Mouse (Mus musculus) MEL (cell line): ENCODE data around the gene Kyat1.

Experiments
- CHD2 ChIP-seq: IDR thresholded peaks from 2 replicates; pipeline ENCODE4 v1.6.1; 2011; ENCODE audit warnings: low read length, improper control_type of control experiment
- CTCF ChIP-seq, 3 experiments: IDR thresholded peaks in 2 of 3; conservative IDR thresholded peaks in 1 of 3; 2 replicates each; pipeline ENCODE4 v1.5.1; 2011 to 2012; ENCODE audit warnings: low read length in 3 of 3, low read depth in 2 of 3, mild to moderate bottlenecking in 2 of 3, improper control_type of control experiment in 1 of 3, inconsistent platforms in 1 of 3, mixed read lengths in 1 of 3, moderate library complexity in 1 of 3; ENCODE audit not compliant: control insufficient read depth in 1 of 3, insufficient read depth in 1 of 3, poor library complexity in 1 of 3, severe bottlenecking in 1 of 3
- E2F4 ChIP-seq: IDR thresholded peaks from 2 replicates; pipeline ENCODE4 v1.6.1; 2011; ENCODE audit warnings: low read depth, low read length, improper control_type of control experiment, borderline replicate concordance
- GATA1 ChIP-seq: IDR thresholded peaks from 2 replicates; pipeline ENCODE4 v1.6.1; 2011; ENCODE audit warnings: low read depth, low read length, improper control_type of control experiment
- HCFC1 ChIP-seq: IDR thresholded peaks from 2 replicates; pipeline ENCODE4 v1.6.1; 2012; ENCODE audit warnings: low read depth, mild to moderate bottlenecking, inconsistent platforms, low read length, improper control_type of control experiment, moderate library complexity
- MAZ ChIP-seq: IDR thresholded peaks from 2 replicates; pipeline ENCODE4 v1.6.1; 2012; ENCODE audit warnings: low read depth, mild to moderate bottlenecking, inconsistent platforms, low read length, improper control_type of control experiment
- MYC ChIP-seq: IDR thresholded peaks from 2 replicates; pipeline ENCODE4 v1.6.1; 2011; ENCODE audit warnings: low read depth, mild to moderate bottlenecking, low read length, improper control_type of control experiment, moderate library complexity
- POLR2A ChIP-seq, 2 experiments: IDR thresholded peaks; 2 replicates each; pipeline ENCODE4 v1.6.1; 2011 to 2012; ENCODE audit warnings: low read length in 2 of 2, mild to moderate bottlenecking in 2 of 2, control low read depth in 1 of 2, improper control_type of control experiment in 1 of 2, low read depth in 1 of 2, moderate library complexity in 1 of 2; ENCODE audit not compliant: control insufficient read depth in 1 of 2, insufficient read depth in 1 of 2, poor library complexity in 1 of 2
- POLR2AphosphoS2 ChIP-seq: IDR thresholded peaks from 2 replicates; pipeline ENCODE4 v1.6.1; 2011; ENCODE audit warnings: low read length, improper control_type of control experiment
- POLR2AphosphoS5 ChIP-seq: IDR thresholded peaks from 2 replicates; pipeline ENCODE4 v1.6.1; 2012; ENCODE audit warnings: low read depth, borderline replicate concordance, mild to moderate bottlenecking, inconsistent platforms, low read length, moderate library complexity, mixed read lengths
- TAL1 ChIP-seq: IDR thresholded peaks from 2 replicates; pipeline ENCODE4 v1.6.1; 2012; ENCODE audit warnings: mild to moderate bottlenecking, inconsistent platforms, low read length, moderate library complexity, mixed read lengths
- USF1 ChIP-seq: IDR thresholded peaks from 2 replicates; pipeline ENCODE4 v1.6.1; 2014; ENCODE audit warnings: low read depth, mild to moderate bottlenecking, inconsistent platforms, low read length, improper control_type of control experiment, moderate library complexity

- no peak for TF ChIP-seq E2F4
- TF ChIP-seq CTCF (IDR thresholded peaks at IDR 0.05 in 2 of 3, conservative IDR thresholded peaks at IDR 0.05 in 1 of 3; ENCODE audit: control insufficient read depth in 1 of 3, insufficient read depth in 1 of 3, low read depth in 2 of 3, low read length in 3 of 3, poor library complexity in 1 of 3, severe bottlenecking in 1 of 3) = no peak
- TF ChIP-seq MAZ = no peak
- no peak for TF ChIP-seq MYC
- TF ChIP-seq POLR2AphosphoS5 = no peak
- no peak for TF ChIP-seq GATA1
- TF ChIP-seq TAL1 = no peak
- TF ChIP-seq POLR2AphosphoS2 = no peak
- no peak for TF ChIP-seq CHD2
- no peak for TF ChIP-seq HCFC1
- no peak for TF ChIP-seq USF1
- TF ChIP-seq POLR2A (IDR thresholded peaks at IDR 0.05; ENCODE audit: control insufficient read depth in 1 of 2, insufficient read depth in 1 of 2, low read depth in 1 of 2, low read length in 2 of 2, poor library complexity in 1 of 2) = no peak
These were observed 1.8 kb upstream of the Kyat1 start for GRCm38 (mm10) chr2:30207401-30207800.
